Mouse (Mus musculus) yolk sac, embryonic 10.5 days (tissue): Measurements from ENCODE around the gene Manba.
"Not testable (repeated sequence)": the region's sequence is repeated elsewhere in the genome, so short reads cannot be mapped to it uniquely, and the experiment has no call there.

Experiments used
- DNase-seq: peaks from one replicate; pipeline ENCODE4 v3.0.0-alpha.2; 2017; ENCODE audit warnings: low spot score

Gene Manba

GRCm38 (mm10) chr3:135486351-135486750 lies 940 bp downstream of the Manba start:
- no peak for DNase-seq

- no peak for DNase-seq
These were observed 2.4 kb downstream of the Manba start for GRCm38 (mm10) chr3:135487803-135488202.

DNA sequence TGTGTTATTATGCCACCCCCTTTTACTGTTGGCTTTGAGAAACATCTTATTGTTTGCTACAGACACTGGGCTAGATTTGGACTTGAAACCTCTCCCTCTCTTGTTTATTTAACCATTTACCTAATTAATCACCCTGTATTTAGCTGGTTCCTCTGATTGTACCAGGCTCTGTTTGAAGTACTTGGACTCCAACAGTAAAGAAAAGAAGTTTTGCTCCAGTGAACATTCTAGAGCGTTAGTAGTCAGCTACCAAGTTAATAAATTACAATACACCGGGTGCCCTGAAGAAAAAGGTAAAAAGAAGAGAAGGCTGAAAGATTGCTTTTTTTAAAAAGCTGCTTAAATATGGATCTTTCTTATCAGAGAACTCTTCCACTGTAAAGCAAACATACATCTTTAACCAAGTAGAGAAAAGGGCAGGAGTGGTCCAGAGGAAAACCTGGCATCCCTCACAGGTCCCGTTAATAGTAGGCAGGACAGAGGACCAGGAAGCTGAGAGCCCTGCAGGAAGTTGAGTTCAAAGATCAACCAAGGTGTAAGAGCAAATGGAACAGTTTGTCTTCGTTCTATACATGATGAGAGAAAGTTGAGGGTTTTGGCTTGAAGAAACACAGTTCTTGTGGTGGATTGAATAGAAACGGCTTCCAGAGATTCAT lies 4.6 kb downstream of the Manba start:
- no peak for DNase-seq

DNA sequence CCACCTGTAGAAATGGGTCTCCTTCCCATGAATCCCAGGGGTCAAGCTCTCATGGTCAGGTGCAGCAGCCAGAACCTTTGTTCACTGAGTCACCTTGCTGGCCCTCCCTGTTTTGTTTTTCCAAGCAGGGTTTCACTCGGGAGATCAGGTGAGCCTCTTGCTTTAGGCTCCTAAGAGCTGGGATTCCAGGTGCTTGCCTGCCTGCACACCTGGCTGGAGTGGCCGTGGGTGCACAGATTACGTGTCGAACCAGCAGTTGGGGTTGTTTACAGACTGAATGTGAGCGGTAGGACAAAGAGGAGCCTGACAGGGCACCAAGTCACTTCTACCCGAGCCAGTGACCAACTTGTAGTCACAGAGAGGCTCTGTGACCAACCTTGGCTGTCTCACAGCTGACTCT lies 5.7 kb downstream of the Manba start:
- peak; percentile 29 for DNase-seq

DNA sequence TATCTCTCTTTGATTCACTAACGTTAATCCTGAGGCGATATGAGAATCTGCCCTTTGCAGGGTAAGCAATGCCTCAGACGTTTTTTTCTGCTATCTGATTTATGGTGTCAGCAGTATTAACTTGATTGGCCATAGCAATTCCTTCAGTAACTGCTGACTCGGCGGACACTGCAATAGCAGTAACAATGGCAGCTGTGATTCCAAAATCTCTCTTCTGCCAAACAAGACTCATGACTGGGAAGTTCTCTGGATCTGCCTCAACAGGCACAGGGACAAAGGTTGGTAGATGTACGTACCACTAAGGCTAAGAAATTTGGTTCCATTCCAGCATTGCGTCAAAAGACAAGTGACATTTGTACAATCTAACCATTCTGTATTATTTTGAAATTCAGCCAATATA lies 7.9 kb downstream of the Manba start:
- not testable (repeated sequence) for DNase-seq

- not testable (repeated sequence) for DNase-seq
These were observed 12.5 kb downstream of the Manba start for GRCm38 (mm10) chr3:135497956-135498355.

GRCm38 (mm10) chr3:135498891-135499290 lies 13.5 kb downstream of the Manba start:
- DNase-seq = no peak

DNA sequence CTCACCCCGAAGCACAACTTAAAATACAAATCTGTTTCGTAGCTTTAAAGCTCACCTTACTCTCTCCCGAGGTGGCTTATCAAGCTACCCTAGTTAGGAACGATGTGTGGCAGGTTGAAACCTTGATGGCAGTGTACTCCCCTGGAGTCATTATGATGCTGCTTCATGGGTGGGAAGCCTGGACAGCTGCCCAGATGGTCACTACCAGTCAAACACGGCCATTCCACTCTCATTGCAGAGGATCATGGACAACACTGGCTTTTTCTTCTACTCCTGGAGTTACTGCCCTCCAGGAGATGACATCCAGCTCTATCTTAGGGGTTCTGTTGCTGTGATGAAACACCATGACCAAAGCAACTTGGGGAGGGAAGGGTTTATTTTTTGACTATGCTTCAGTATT lies 17.7 kb downstream of the Manba start:
- DNase-seq = no peak

- DNase-seq = peak; percentile 82
These were observed 20.0 kb downstream of the Manba start for GRCm38 (mm10) chr3:135505369-135505909.

DNA sequence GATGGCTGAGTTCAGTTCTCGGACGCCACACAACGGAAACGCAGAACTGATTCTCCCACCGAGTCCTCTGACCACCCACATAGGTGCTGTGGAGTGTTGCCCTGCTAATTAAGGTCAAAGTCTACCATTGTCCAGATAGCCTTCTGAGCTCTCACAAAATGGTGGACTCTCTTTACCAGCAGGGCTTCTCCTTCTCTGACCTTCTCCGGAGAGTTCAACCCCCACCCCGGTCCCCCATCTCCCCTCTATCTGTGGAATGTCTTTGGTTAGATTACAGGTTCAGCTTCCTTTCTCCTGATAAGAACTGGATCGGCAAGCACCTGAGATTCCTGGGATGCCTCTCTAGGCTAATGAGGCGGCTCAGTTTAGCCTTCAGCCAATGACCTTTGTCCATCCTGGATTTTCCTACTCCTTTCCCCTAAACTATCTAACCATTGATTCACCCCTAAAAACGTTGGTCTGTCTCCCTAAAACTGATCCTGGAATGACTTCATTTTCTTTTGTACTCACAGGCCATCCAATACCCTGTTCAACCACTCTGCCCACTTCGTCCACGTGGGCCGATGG lies 20.6 kb downstream of the Manba start:
- peak; percentile 86 for DNase-seq

DNA sequence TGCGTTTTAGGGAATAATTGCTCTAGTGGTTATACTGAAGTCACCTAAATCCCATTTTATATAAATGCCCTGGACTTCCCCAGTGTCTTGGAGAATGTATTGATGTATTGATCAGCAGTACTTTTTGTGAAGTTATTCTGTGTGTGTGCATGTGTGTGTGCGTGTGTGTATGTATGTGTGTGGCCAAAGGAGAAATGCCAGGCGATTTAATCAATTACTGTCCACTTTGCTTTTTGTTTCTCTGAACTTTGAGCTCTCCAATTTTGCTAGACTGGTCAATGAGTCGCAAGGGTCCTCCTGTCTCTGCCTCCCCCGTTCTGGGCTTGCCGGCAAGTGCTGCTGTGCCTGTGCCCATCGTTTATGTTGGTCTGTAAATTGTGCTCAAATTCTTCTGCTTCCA lies 22.1 kb downstream of the Manba start:
- DNase-seq = no peak

- no peak for DNase-seq
These were observed 22.8 kb downstream of the Manba start for GRCm38 (mm10) chr3:135508191-135508590.

DNA sequence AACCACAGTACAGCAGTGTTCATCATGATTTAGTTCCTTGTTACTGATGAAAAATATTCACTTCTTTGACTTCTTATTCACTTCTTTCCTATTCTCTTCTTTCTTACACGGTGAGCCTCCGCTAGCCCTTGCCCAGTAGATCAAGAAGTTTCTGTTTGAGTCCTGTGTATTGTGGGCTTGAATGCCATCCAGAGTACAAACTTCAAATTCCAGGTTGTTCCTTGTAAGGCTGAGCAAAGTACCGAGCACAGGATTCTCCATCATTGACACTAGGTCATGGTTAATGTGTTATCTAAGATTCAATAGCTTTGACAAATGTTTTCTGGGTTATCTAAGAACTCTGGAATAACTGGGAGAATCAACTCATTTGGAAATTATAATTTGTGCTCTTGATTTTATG lies 25.0 kb downstream of the Manba start:
- peak; percentile 50 for DNase-seq

GRCm38 (mm10) chr3:135511683-135512082 lies 26.3 kb downstream of the Manba start:
- no peak for DNase-seq

GRCm38 (mm10) chr3:135513270-135513669 lies 27.9 kb downstream of the Manba start:
- DNase-seq = no peak

GRCm38 (mm10) chr3:135513800-135514425 lies 28.5 kb downstream of the Manba start:
- DNase-seq = no peak

GRCm38 (mm10) chr3:135515246-135515645 lies 29.8 kb downstream of the Manba start:
- DNase-seq = no peak

- no peak for DNase-seq
These were observed 31.5 kb downstream of the Manba start for GRCm38 (mm10) chr3:135516891-135517290.

DNA sequence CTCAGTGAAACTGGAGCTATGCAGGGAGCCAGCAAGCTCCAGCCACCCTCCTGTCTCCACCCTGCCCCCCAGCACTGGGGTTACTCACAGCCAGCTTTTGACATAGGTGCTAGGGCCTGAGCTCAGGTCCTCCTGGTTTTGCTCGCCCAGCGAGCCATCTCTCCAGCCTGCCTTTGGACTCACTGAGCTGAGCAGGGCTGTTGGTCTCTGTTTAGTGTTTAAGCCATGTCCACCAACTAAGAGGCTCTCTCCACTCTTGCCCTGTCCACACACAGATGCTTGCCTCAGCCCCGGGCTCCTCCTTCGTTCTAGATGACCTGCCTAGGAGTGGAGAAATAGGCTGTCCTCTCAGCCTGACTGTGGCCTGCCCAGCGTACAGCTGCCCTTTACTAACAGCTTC lies 33.5 kb downstream of the Manba start:
- DNase-seq = no peak

- no peak for DNase-seq
These were observed 34.2 kb downstream of the Manba start for GRCm38 (mm10) chr3:135519584-135519983.

DNA sequence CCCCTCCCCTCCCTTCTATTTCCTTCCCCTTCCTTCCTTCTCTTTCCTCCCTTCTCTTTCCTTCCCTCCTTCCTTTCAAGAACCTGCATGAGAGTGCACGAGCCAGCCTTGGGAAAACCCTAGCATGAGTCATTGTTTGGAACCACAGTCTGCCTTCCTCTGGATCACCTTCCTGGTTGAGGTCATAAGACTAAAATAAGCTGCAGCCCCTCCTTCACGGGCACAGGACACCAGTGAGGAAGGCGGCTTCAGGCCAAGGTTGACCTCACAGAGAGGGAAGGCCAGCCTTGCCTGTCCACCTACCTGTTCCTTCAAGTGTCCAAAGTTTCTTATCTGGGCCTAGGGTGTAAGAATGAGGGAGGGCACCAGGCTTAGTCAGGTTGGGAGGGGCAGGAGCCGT lies 36.6 kb downstream of the Manba start:
- DNase-seq = peak; percentile 71

GRCm38 (mm10) chr3:135522618-135523355 lies 37.4 kb downstream of the Manba start:
- DNase-seq = no peak

DNA sequence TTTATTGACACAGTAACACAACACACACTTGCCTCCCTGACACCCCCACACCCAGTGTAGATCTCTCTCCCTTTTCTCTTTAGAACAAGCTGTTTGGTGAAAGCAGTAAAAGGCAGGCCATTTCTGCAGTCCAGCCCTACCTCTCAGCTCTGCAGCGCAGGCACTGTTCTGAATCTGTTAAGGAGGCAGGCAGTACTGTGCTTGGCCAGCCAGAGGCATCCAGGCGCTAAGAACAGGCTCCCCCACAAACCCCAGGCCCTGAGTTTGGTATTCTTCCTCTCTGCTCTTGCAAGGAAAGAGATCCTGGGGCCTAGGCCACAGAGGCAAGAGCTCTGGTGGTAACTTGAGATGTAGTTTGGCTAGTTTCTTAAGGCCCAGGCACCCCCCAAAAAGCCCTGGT lies 39.5 kb downstream of the Manba start:
- DNase-seq = not testable (repeated sequence)
